Mouse (Mus musculus) midbrain, postnatal 0 days (tissue): ENCODE results near the gene Robo1. TPM values are rescaled to one million over a fixed set of nuclear protein-coding genes. Genes with fewer than 3 reads are reported as not detected.

Experiments
- ATAC-seq: fragments of 200-750 bp; cut with Nextera tagmentation; 2 replicates; pipeline ENCODE4 v1.8.0; 2017; ENCODE audit warnings: moderate number of reproducible peaks, mild to moderate bottlenecking, moderate TSS enrichment, moderate library complexity; ENCODE audit not compliant: low FRiP score
- DNase-seq: peaks from one replicate; pipeline ENCODE4 v3.0.0-alpha.2; 2015; ENCODE audit warnings: low spot score
- H3K27ac ChIP-seq: fragments of 300-500 bp; sonication (generic); 2 replicates; pipeline ENCODE4 v1.5.1; 2014; ENCODE audit warnings: low read depth, mild to moderate bottlenecking, low read length, mixed read lengths
- H3K27me3 ChIP-seq: fragments of 300-500 bp; sonication (generic); 2 replicates; pipeline ENCODE4 v1.6.1; 2014; ENCODE audit warnings: low read length, control low read depth, mixed read lengths; ENCODE audit not compliant: insufficient read depth
- H3K36me3 ChIP-seq: fragments of 300-500 bp; sonication (generic); 2 replicates; pipeline ENCODE4 v1.6.1; 2014; ENCODE audit warnings: low read length, control low read depth, mixed read lengths; ENCODE audit not compliant: insufficient read depth
- H3K4me1 ChIP-seq: fragments of 300-500 bp; sonication (generic); 2 replicates; pipeline ENCODE4 v1.6.1; 2014; ENCODE audit warnings: mild to moderate bottlenecking, control low read depth, antibody characterized with exemption, low read length, mixed read lengths; ENCODE audit not compliant: insufficient read depth
- H3K4me2 ChIP-seq: fragments of 300-500 bp; sonication (generic); 2 replicates; pipeline ENCODE4 v1.6.1; 2014; ENCODE audit warnings: low read depth, mild to moderate bottlenecking, low read length, mixed read lengths; ENCODE audit not compliant: poor library complexity, severe bottlenecking
- H3K4me3 ChIP-seq: fragments of 300-500 bp; sonication (generic); 2 replicates; pipeline ENCODE4 v1.5.1; 2014; ENCODE audit warnings: low read depth, mild to moderate bottlenecking, low read length, moderate library complexity
- H3K9ac ChIP-seq: fragments of 300-500 bp; sonication (generic); replicated peaks from 2 replicates; pipeline ENCODE4 v1.6.1; 2014; ENCODE audit warnings: mild to moderate bottlenecking, low read length, moderate library complexity, mixed read lengths; ENCODE audit not compliant: poor library complexity, severe bottlenecking
- H3K9me3 ChIP-seq: fragments of 300-500 bp; sonication (generic); 2 replicates; pipeline ENCODE4 v1.6.1; 2016; ENCODE audit warnings: low read length, control low read depth
- CTCF ChIP-seq: IDR thresholded peaks from 2 replicates; pipeline ENCODE4 v1.5.1; 2016; ENCODE audit warnings: antibody characterized with exemption, mild to moderate bottlenecking
- WGBS: fragments of 180-500 bp; shearing (Covaris S2); extraction: QIAGEN DNeasy Blood & Tissue Kit; methylation state at CpG from one replicate; pipeline ENCODE4 v1.1.7; 2014; 5-methylcytosine and 5-hydroxymethylcytosine counted together
- polyA plus RNA-seq: library from polyadenylated mRNA; unstranded; fragments of >200 nt; fragmentation: Nextera tagmentation; extraction: Ambion mirVana; gene quantifications from 2 replicates; pipeline ENCODE4 v1.2.1, GENCODE M21; 2015
- total RNA-seq: library from RNA; depleted of rRNA; stranded (reverse); fragments of >200 nt; gene quantifications from 2 replicates; pipeline ENCODE4 v1.2.3, GENCODE M21; 2014

Gene Robo1
- total and polyA plus RNA-seq, 2 experiments from 2014 or later: 31.4 to 96.1 TPM

- Histone ChIP-seq H3K4me3 (no peak overlapping the region), H3K27ac (no peak overlapping the region), H3K9me3 (no peaks in the 10 kb centered on the region), H3K4me2 (no peak overlapping the region), H3K36me3 (no peaks in the 10 kb centered on the region), H3K9ac (no peak overlapping the region), H3K27me3 (no peaks in the 10 kb centered on the region), H3K4me1 (no peaks in the 10 kb centered on the region)
- ATAC-seq (no peak), DNase-seq (peak; percentile 5)
- TF ChIP-seq CTCF: no peak
- WGBS: 82% methylated on average over 1 of the region's 1 CpGs
These were observed 29.7 kb downstream of the Robo1 start for GRCm38 (mm10) chr16:72337757-72338156.

- WGBS: 75% methylated on average over 5 of the region's 5 CpGs
These were observed 42.3 kb downstream of the Robo1 start for GRCm38 (mm10) chr16:72350422-72350821.

GRCm38 (mm10) chr16:72356515-72357357 lies 48.6 kb downstream of the Robo1 start:
- Histone ChIP-seq H3K27ac (no peak overlapping the region), H3K9ac (no peak overlapping the region), H3K4me3 (no peak overlapping the region), H3K9me3 (no peaks in the 10 kb centered on the region), H3K27me3 (no peaks in the 10 kb centered on the region), H3K36me3 (no peaks in the 10 kb centered on the region), H3K4me2 (no peak overlapping the region), H3K4me1 (no peaks in the 10 kb centered on the region)
- DNase-seq (peak; percentile 74), ATAC-seq (no peak)
- TF ChIP-seq CTCF: peak; percentile 80
- WGBS: 73% methylated on average over 2 of the region's 2 CpGs

More at GRCm38 (mm10) chr16:72350422-72350821, 42.3 kb downstream of the Robo1 start:
- DNase-seq (no peak), ATAC-seq (no peak)
- Histone ChIP-seq H3K4me1 (no peaks in the 10 kb centered on the region), H3K4me2 (no peak overlapping the region), H3K27ac (no peak overlapping the region), H3K4me3 (no peak overlapping the region), H3K9me3 (no peaks in the 10 kb centered on the region), H3K36me3 (no peaks in the 10 kb centered on the region), H3K9ac (no peak overlapping the region), H3K27me3 (no peaks in the 10 kb centered on the region)
- TF ChIP-seq CTCF: no peak

GRCm38 (mm10) chr16:72376896-72377295 lies 68.8 kb downstream of the Robo1 start:
- Histone ChIP-seq H3K9ac (no peak overlapping the region), H3K9me3 (no peaks in the 10 kb centered on the region), H3K4me2 (no peak overlapping the region), H3K27me3 (no peaks in the 10 kb centered on the region), H3K4me3 (no peak overlapping the region), H3K36me3 (no peaks in the 10 kb centered on the region), H3K4me1 (no peaks in the 10 kb centered on the region), H3K27ac (no peak overlapping the region)
- TF ChIP-seq CTCF: no peak
- no peak for DNase-seq
- ATAC-seq: no peak
- WGBS: 69% methylated on average over 5 of the region's 5 CpGs

- no peaks in the 10 kb centered on the region for H3K36me3 ChIP-seq
- H3K4me2 ChIP-seq: no peak overlapping the region
- ATAC-seq (no peak), DNase-seq (no peak)
- no peak for TF ChIP-seq CTCF
- 91% methylated on average over 6 of the region's 6 CpGs for WGBS
- H3K9me3 ChIP-seq: no peaks in the 10 kb centered on the region
- no peak overlapping the region for H3K4me3 ChIP-seq
- H3K9ac ChIP-seq: no peak overlapping the region
- H3K27ac ChIP-seq: no peak overlapping the region
- no peaks in the 10 kb centered on the region for H3K4me1 ChIP-seq
- no peaks in the 10 kb centered on the region for H3K27me3 ChIP-seq
These were observed 73.7 kb downstream of the Robo1 start for GRCm38 (mm10) chr16:72381819-72382218.

GRCm38 (mm10) chr16:72383566-72383965 lies 75.5 kb downstream of the Robo1 start:
- Histone ChIP-seq H3K4me3 (no peak overlapping the region), H3K9ac (no peak overlapping the region), H3K9me3 (no peaks in the 10 kb centered on the region), H3K27ac (no peak overlapping the region), H3K36me3 (no peaks in the 10 kb centered on the region), H3K4me1 (no peaks in the 10 kb centered on the region), H3K27me3 (no peaks in the 10 kb centered on the region), H3K4me2 (no peak overlapping the region)
- DNase-seq (no peak), ATAC-seq (no peak)
- no peak for TF ChIP-seq CTCF
- WGBS: 78% methylated on average over 1 of the region's 1 CpGs
